Mouse (Mus musculus) thymus, adult 2 months (tissue): Measurements from ENCODE around the gene Tmem45b.

Experiments used
- CTCF ChIP-seq: fragments of 200-500 bp; IDR thresholded peaks from 2 replicates; pipeline ENCODE4 v1.5.1; 2012; ENCODE audit warnings: mild to moderate bottlenecking, control low read depth, low read length, moderate library complexity, borderline replicate concordance; ENCODE audit not compliant: control insufficient read depth, poor library complexity, insufficient read depth; ENCODE audit errors: extremely low read depth
- POLR2A ChIP-seq: fragments of 200-500 bp; IDR thresholded peaks from 2 replicates; pipeline ENCODE4 v1.6.1; 2012; ENCODE audit warnings: mild to moderate bottlenecking, low read length, control low read depth, moderate library complexity; ENCODE audit not compliant: control insufficient read depth, poor library complexity, insufficient read depth; ENCODE audit errors: extremely low read depth

- no peak for TF ChIP-seq CTCF
- TF ChIP-seq POLR2A, result no peak
Observed at GRCm38 (mm10) chr9:31433431-31433830, 30.8 kb downstream of the Tmem45b start.
